Mouse (Mus musculus) liver, adult (tissue): ENCODE measurements around the gene Fndc3b.

Experiments
- GATA4 ChIP-seq: IDR thresholded peaks from 2 replicates; pipeline ENCODE4 v1.6.1; 2014; ENCODE audit warnings: mild to moderate bottlenecking, low read length; ENCODE audit not compliant: insufficient replicate concordance

Fndc3b gene

DNA sequence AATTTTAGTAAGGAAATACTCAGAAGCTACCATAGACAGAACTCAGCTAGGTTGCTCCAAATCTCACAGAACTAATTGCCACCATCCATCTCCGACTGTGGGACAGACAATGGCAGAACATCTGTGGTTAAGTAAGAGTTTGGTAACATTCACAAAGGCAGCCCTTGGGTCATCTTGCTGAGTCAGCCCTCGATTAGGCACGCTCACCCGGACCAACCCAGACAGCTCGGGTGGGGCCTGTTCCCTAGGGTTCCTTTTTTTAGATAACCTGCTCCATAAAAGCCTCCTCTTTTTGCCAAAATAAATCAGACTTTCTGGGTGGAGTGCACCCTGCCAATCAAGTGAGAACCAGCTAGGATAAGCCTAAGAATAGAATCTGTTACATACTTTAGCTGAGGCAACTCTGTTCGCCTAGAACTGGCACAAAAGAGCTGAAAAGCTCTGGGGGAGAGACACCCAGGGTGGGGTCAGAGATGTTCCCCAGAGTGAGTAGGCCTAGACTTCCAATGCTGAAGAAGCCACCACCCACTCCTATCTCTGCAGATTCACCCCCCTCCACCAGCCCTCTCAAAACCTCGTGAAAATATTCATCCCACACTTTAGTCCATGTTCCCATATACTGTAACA lies 54.2 kb downstream of the Fndc3b start:
- no peak for TF ChIP-seq GATA4

DNA sequence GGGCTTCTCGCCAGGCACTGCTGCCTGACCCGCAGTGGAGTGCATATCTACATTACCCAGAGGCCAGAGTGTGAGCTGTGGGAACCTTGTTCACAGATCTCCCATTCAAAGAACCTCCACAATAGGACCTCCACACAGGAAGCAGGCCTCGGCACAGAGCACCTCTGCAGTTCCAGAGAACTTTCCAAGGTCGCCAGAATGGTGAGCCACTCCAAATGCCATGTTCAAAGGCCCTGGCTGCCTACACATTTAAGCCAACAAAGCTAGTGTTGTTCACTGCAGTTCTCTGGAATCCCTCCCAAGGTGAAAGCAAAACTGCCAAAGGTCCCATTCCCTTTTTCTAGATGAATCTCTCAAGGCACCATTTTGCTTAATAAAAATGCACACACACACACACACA lies 55.4 kb downstream of the Fndc3b start:
- TF ChIP-seq GATA4, result no peak

GRCm38 (mm10) chr3:27655042-27655441 lies 56.1 kb downstream of the Fndc3b start:
- no peak for TF ChIP-seq GATA4

DNA sequence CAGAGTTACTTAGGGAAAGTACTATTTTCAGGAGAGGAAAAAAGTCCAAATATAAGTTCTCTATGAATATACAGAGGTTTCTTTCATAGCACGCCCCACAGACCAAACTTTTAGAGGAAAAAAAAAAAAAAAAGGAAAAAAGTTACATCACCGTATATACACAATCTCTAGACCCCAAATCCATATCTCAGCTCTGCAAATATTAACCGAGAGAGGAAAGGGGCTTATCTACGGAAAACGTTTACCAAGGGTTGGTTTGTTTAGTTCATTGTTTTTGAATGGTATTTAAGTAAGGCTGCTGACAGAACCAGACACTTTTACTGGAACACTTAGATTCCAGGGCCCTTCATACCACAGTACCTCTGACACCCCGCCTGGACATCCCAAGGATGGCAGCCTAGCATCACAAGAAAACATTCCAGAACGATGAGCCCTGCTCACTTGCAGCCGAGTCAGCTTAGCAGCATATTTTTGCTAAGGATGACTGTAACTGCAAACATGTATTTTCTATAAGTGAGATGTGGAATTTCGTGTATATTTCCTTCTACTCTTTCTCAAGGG lies 58.6 kb downstream of the Fndc3b start:
- no peak for TF ChIP-seq GATA4

- TF ChIP-seq GATA4, result no peak
Measured at GRCm38 (mm10) chr3:27651731-27652130, 59.4 kb downstream of the Fndc3b start.

DNA sequence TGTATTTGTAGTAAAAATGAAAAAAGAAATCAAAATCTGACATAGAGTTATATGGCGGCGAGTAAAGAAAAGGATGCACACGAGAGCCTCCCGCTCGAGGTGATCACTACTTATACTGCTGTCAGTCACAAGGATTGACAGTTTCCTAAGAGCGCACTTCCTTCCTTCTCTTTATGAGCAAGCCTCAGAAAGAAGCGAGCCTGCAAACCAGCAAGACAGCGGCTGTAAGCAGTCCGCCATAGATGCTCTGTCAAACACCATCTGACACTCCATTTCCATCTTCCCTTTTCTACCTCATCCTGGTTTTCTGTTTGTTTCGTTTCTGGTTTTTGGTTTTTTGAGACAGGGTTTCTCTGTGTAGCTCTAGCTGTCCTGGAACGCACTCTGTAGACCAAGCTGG lies 61.0 kb downstream of the Fndc3b start:
- no peak for TF ChIP-seq GATA4

DNA sequence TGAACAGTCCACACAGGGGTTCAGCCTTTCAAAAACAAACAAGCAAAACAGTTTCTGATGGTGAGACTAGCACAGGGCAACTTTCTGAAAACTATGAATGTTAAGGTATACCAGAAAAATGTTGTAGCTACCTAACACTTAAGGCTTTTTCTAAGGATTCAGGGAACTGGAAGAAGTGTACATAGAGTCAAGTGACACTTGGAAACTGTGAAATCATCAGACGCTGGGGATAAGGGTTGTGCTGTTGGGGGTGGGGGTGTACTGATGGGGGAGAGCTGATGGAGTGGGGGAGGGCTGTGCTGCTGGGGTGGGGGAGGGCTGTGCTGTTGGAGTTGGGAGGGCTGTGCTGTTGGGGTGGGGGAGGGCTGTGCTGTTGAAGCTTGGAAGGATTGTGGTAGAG lies 61.8 kb downstream of the Fndc3b start:
- no peak for TF ChIP-seq GATA4

- no peak for TF ChIP-seq GATA4
Measured at GRCm38 (mm10) chr3:27642381-27642780, 68.7 kb downstream of the Fndc3b start.

DNA sequence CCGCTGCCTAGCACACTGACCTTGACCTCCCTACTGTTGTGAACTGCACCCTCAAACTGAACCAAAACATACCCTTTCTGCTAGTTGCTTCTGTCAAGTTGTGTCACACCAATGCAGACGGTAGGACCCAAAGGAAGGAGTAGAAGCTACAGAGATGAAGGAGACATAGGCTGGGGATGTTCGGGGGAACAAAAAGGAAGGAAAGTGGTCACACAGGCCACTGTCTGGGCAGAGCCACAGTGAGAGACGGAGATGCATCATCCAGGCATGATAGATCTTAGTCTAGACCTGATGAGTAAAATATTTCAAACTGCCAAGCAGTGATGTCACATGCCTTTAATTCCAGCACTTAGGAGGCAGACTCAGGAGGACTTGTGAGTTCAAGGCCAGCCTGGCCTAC lies 71.4 kb downstream of the Fndc3b start:
- TF ChIP-seq GATA4, result no peak

- TF ChIP-seq GATA4, result no peak
Measured at GRCm38 (mm10) chr3:27637046-27637661, 74.0 kb downstream of the Fndc3b start.

- TF ChIP-seq GATA4, result no peak
Measured at GRCm38 (mm10) chr3:27635776-27636175, 75.3 kb downstream of the Fndc3b start.

GRCm38 (mm10) chr3:27632880-27633279 lies 78.2 kb downstream of the Fndc3b start:
- no peak for TF ChIP-seq GATA4

- TF ChIP-seq GATA4, result no peak
Measured at GRCm38 (mm10) chr3:27631112-27631511, 80.0 kb downstream of the Fndc3b start.

DNA sequence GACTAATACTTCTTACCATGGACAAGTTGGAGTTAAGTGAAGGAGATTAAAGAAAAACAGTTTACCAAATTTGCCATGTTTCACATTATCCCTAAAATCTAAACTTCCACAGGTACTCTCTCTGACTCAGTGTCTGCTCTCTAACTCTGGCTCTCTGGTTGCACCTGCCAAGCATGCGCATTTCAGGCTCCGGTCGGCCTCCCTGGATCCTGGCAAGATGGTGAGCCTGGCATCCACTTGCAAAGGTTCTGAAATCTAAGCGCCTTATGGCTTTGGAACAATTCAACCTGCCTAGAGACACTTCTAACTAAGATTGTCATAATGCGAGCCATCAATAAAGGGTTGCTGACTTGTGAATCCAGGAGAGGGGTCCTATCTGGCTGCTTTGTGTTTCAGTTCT lies 81.4 kb downstream of the Fndc3b start:
- TF ChIP-seq GATA4, result no peak

DNA sequence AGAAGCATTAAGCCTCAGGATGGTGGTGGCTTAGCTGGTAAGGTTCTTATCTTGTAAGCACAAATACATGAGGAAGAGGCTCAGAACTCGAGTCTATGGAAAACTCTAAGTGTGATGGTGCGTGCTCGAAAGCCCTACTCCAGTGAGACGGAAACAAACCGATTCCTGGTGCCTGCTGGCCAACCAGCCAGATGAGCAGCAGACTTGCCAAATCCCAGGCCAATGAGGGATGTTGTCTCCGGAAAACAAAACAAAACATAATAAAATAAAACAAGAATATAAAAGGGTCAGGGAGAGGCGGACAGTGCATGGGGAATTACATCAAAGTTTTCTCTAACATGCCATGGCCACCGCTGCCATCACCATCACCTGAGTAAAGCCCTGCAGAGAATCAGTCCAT lies 84.8 kb downstream of the Fndc3b start:
- no peak for TF ChIP-seq GATA4

DNA sequence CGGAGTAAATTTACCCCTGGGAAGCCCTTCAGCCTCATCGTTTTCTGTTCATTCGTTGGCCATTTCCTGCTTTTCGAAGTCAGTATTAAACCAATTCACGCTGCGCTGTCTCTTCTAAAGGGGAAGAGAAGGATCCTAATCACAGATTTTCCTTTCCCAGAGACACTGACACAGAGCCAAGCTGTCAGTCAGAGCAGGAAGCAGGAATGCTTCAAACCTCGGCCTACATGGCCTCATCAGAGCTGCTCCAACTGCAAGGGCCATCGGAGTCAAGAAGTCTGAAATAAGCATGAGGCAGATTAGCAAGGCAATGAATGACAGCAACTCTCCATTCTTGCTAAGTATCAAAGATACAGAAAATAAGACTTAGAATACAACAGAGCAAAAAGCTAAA lies 85.5 kb downstream of the Fndc3b start:
- TF ChIP-seq GATA4, result no peak
